Mouse (Mus musculus): ENCODE measurements around the gene Jmjd8. TPM values are rescaled to one million over a fixed set of nuclear protein-coding genes. Genes with fewer than 3 reads are reported as not detected.

The Jmjd8 gene
- polyA plus RNA-seq, 1 experiment from 2014 or later: 5.3 TPM

Other genes with a start within 250 kb of the Jmjd8 start
- gene Lmf1, start 249.8 kb upstream of the Jmjd8 start, polyA plus RNA-seq (2014; fragmentation: Illumina TruSeq; extraction: RNeasy Lipid Tissue Mini Kit (QIAGEN cat#74804); ENCODE audit: low read depth, low replicate concordance): 2.1 TPM
- not detected for gene Gng13, start 111.7 kb upstream of the Jmjd8 start, polyA plus RNA-seq (2014; fragmentation: Illumina TruSeq; extraction: RNeasy Lipid Tissue Mini Kit (QIAGEN cat#74804); ENCODE audit: low read depth, low replicate concordance)
- gene Chtf18, start 101.4 kb upstream of the Jmjd8 start, polyA plus RNA-seq (2014; fragmentation: Illumina TruSeq; extraction: RNeasy Lipid Tissue Mini Kit (QIAGEN cat#74804); ENCODE audit: low read depth, low replicate concordance): not detected
- not detected for gene Rpusd1, start 101.2 kb upstream of the Jmjd8 start, polyA plus RNA-seq (2014; fragmentation: Illumina TruSeq; extraction: RNeasy Lipid Tissue Mini Kit (QIAGEN cat#74804); ENCODE audit: low read depth, low replicate concordance)
- not detected for gene Mslnl, start 92.8 kb upstream of the Jmjd8 start, polyA plus RNA-seq (2014; fragmentation: Illumina TruSeq; extraction: RNeasy Lipid Tissue Mini Kit (QIAGEN cat#74804); ENCODE audit: low read depth, low replicate concordance)
- 0.53 TPM for gene Msln, start 74.5 kb upstream of the Jmjd8 start, polyA plus RNA-seq (2014; fragmentation: Illumina TruSeq; extraction: RNeasy Lipid Tissue Mini Kit (QIAGEN cat#74804); ENCODE audit: low read depth, low replicate concordance)
- 2.1 TPM for gene Narfl, start 55.1 kb upstream of the Jmjd8 start, polyA plus RNA-seq (2014; fragmentation: Illumina TruSeq; extraction: RNeasy Lipid Tissue Mini Kit (QIAGEN cat#74804); ENCODE audit: low read depth, low replicate concordance)
- not detected for gene Haghl, start 43.2 kb upstream of the Jmjd8 start, polyA plus RNA-seq (2014; fragmentation: Illumina TruSeq; extraction: RNeasy Lipid Tissue Mini Kit (QIAGEN cat#74804); ENCODE audit: low read depth, low replicate concordance)
- gene Ccdc78, start 42.3 kb upstream of the Jmjd8 start, polyA plus RNA-seq (2014; fragmentation: Illumina TruSeq; extraction: RNeasy Lipid Tissue Mini Kit (QIAGEN cat#74804); ENCODE audit: low read depth, low replicate concordance): not detected
- gene Fam173a, start 36.0 kb upstream of the Jmjd8 start, polyA plus RNA-seq (2014; fragmentation: Illumina TruSeq; extraction: RNeasy Lipid Tissue Mini Kit (QIAGEN cat#74804); ENCODE audit: low read depth, low replicate concordance): 0.32 TPM
- 1.6 TPM for gene AC134908.4, start 33.2 kb upstream of the Jmjd8 start, polyA plus RNA-seq (2014; fragmentation: Illumina TruSeq; extraction: RNeasy Lipid Tissue Mini Kit (QIAGEN cat#74804); ENCODE audit: low read depth, low replicate concordance)
- gene Metrn, start 31.7 kb upstream of the Jmjd8 start, polyA plus RNA-seq (2014; fragmentation: Illumina TruSeq; extraction: RNeasy Lipid Tissue Mini Kit (QIAGEN cat#74804); ENCODE audit: low read depth, low replicate concordance): not detected
- not detected for gene Fbxl16, start 19.8 kb upstream of the Jmjd8 start, polyA plus RNA-seq (2014; fragmentation: Illumina TruSeq; extraction: RNeasy Lipid Tissue Mini Kit (QIAGEN cat#74804); ENCODE audit: low read depth, low replicate concordance)
- gene Wdr24, start 5.2 kb upstream of the Jmjd8 start, polyA plus RNA-seq (2014; fragmentation: Illumina TruSeq; extraction: RNeasy Lipid Tissue Mini Kit (QIAGEN cat#74804); ENCODE audit: low read depth, low replicate concordance): 0.64 TPM
- gene Stub1, start 4.5 kb downstream of the Jmjd8 start, polyA plus RNA-seq (2014; fragmentation: Illumina TruSeq; extraction: RNeasy Lipid Tissue Mini Kit (QIAGEN cat#74804); ENCODE audit: low read depth, low replicate concordance): 5.4 TPM
- gene Rhbdl1, start 8.4 kb downstream of the Jmjd8 start, polyA plus RNA-seq (2014; fragmentation: Illumina TruSeq; extraction: RNeasy Lipid Tissue Mini Kit (QIAGEN cat#74804); ENCODE audit: low read depth, low replicate concordance): not detected
- gene Gm20683, start 12.9 kb downstream of the Jmjd8 start, polyA plus RNA-seq (2014; fragmentation: Illumina TruSeq; extraction: RNeasy Lipid Tissue Mini Kit (QIAGEN cat#74804); ENCODE audit: low read depth, low replicate concordance): not detected
- 9.5 TPM for gene Rhot2, start 16.0 kb downstream of the Jmjd8 start, polyA plus RNA-seq (2014; fragmentation: Illumina TruSeq; extraction: RNeasy Lipid Tissue Mini Kit (QIAGEN cat#74804); ENCODE audit: low read depth, low replicate concordance)
- 0.45 TPM for gene Wdr90, start 32.6 kb downstream of the Jmjd8 start, polyA plus RNA-seq (2014; fragmentation: Illumina TruSeq; extraction: RNeasy Lipid Tissue Mini Kit (QIAGEN cat#74804); ENCODE audit: low read depth, low replicate concordance)
- 3.8 TPM for gene Mcrip2, start 39.9 kb downstream of the Jmjd8 start, polyA plus RNA-seq (2014; fragmentation: Illumina TruSeq; extraction: RNeasy Lipid Tissue Mini Kit (QIAGEN cat#74804); ENCODE audit: low read depth, low replicate concordance)
- 13.0 TPM for gene Mettl26, start 46.2 kb downstream of the Jmjd8 start, polyA plus RNA-seq (2014; fragmentation: Illumina TruSeq; extraction: RNeasy Lipid Tissue Mini Kit (QIAGEN cat#74804); ENCODE audit: low read depth, low replicate concordance)
- gene Wfikkn1, start 52.0 kb downstream of the Jmjd8 start, polyA plus RNA-seq (2014; fragmentation: Illumina TruSeq; extraction: RNeasy Lipid Tissue Mini Kit (QIAGEN cat#74804); ENCODE audit: low read depth, low replicate concordance): not detected
- gene Rab40c, start 90.9 kb downstream of the Jmjd8 start, polyA plus RNA-seq (2014; fragmentation: Illumina TruSeq; extraction: RNeasy Lipid Tissue Mini Kit (QIAGEN cat#74804); ENCODE audit: low read depth, low replicate concordance): 0.74 TPM
- 14.8 TPM for gene Pigq, start 116.1 kb downstream of the Jmjd8 start, polyA plus RNA-seq (2014; fragmentation: Illumina TruSeq; extraction: RNeasy Lipid Tissue Mini Kit (QIAGEN cat#74804); ENCODE audit: low read depth, low replicate concordance)
- gene Nhlrc4, start 116.1 kb downstream of the Jmjd8 start, polyA plus RNA-seq (2014; fragmentation: Illumina TruSeq; extraction: RNeasy Lipid Tissue Mini Kit (QIAGEN cat#74804); ENCODE audit: low read depth, low replicate concordance): not detected
- gene A930017K11Rik, start 123.7 kb downstream of the Jmjd8 start, polyA plus RNA-seq (2014; fragmentation: Illumina TruSeq; extraction: RNeasy Lipid Tissue Mini Kit (QIAGEN cat#74804); ENCODE audit: low read depth, low replicate concordance): not detected
- gene Capn15, start 156.9 kb downstream of the Jmjd8 start, polyA plus RNA-seq (2014; fragmentation: Illumina TruSeq; extraction: RNeasy Lipid Tissue Mini Kit (QIAGEN cat#74804); ENCODE audit: low read depth, low replicate concordance): 0.77 TPM
- 2.0 TPM for gene Rab11fip3, start 240.7 kb downstream of the Jmjd8 start, polyA plus RNA-seq (2014; fragmentation: Illumina TruSeq; extraction: RNeasy Lipid Tissue Mini Kit (QIAGEN cat#74804); ENCODE audit: low read depth, low replicate concordance)